Mouse (Mus musculus) intestine, embryonic 16.5 days (tissue): ENCODE results near the gene Ces2a. TPM values are rescaled to one million over a fixed set of nuclear protein-coding genes. Genes with fewer than 3 reads are reported as not detected.

Experiments
- microRNA-seq: library from miRNA; unstranded; fragments of <30 nt; microRNA quantifications from one replicate; pipeline ENCODE4, GENCODE M21; 2016
- polyA plus RNA-seq: library from polyadenylated mRNA; unstranded; fragments of >200 nt; fragmentation: Nextera tagmentation; extraction: Ambion mirVana; gene quantifications from 2 replicates; pipeline ENCODE4 v1.2.1, GENCODE M21; 2015

The Ces2a gene
- polyA plus RNA-seq, 1 experiment from 2014 or later = 8.7 TPM

Small RNA genes lying within 50 kb of the gene (microRNA-seq; reads per million reads assigned to microRNA genes)
- not detected for gene Gm44328

Other genes with a start within 250 kb of the Ces2a start
- 0.07 and 0.21 TPM in 2 replicates for gene Terb1, start 224.1 kb upstream of the Ces2a start, polyA plus RNA-seq
- gene Nae1, start 199.4 kb upstream of the Ces2a start, polyA plus RNA-seq = 61.2 and 71.3 TPM in 2 replicates
- gene Car7, start 199.3 kb upstream of the Ces2a start, polyA plus RNA-seq = 1.2 and 1.4 TPM in 2 replicates
- gene Pdp2, start 142.6 kb upstream of the Ces2a start, polyA plus RNA-seq = 18.2 and 18.4 TPM in 2 replicates
- gene Cdh16, start 109.6 kb upstream of the Ces2a start, polyA plus RNA-seq = 0.31 and 0.36 TPM in 2 replicates
- 4.6 and 5.2 TPM in 2 replicates for gene Rrad, start 102.7 kb upstream of the Ces2a start, polyA plus RNA-seq
- gene Ciao2b, start 92.0 kb upstream of the Ces2a start, polyA plus RNA-seq = 93.6 and 94.9 TPM in 2 replicates
- gene Ces2b, start 97.6 kb downstream of the Ces2a start, polyA plus RNA-seq = 0.92 and 0.95 TPM in 2 replicates
- gene Ces2c, start 113.1 kb downstream of the Ces2a start, polyA plus RNA-seq = 2.5 and 2.7 TPM in 2 replicates
- 63.9 and 95.6 TPM in 2 replicates for gene Ces2e, start 192.3 kb downstream of the Ces2a start, polyA plus RNA-seq
- gene Ces2f, start 213.4 kb downstream of the Ces2a start, polyA plus RNA-seq = not detected in 2 replicates
- gene Ces2g, start 227.7 kb downstream of the Ces2a start, polyA plus RNA-seq = 0.80 and 0.97 TPM in 2 replicates